Mouse (Mus musculus) layer of hippocampus, adult 6 months (tissue): ENCODE measurements around the gene Syce2. TPM values are rescaled to one million over a fixed set of nuclear protein-coding genes. Genes with fewer than 3 reads are reported as not detected.
A peak's percentile ranks its signal among the peaks of the same experiment; 100 is the strongest.

Source experiments
- long read RNA-seq, 2 experiments: library from polyadenylated mRNA; unstranded; transcript quantifications; one replicate each; pipeline ENCODE4 v2.0.0; 2019 to 2020
- microRNA-seq: library from miRNA; unstranded; fragments of <30 nt; microRNA quantifications from one replicate; pipeline ENCODE4 v1.2.0, GENCODE M21; 2020
- polyA plus RNA-seq: library from polyadenylated mRNA; unstranded; fragments of <200 nt; fragmentation: Nextera tagmentation; gene quantifications from 2 replicates; pipeline ENCODE4 v1.2.3, GENCODE M21; 2021

The Syce2 gene
- polyA plus RNA-seq: 18.5 and 21.1 TPM in 2 replicates
- long read RNA-seq, experiment 1, transcript Syce2-201 (4 exons, 685 nt): major isoform, 6 of 9 reads
- long read RNA-seq, experiment 1, partial matches to known transcripts: 1 of 9 reads
- long read RNA-seq, experiment 1, other reads (novel, unspliced or antisense): 0 of 9 reads
- long read RNA-seq, experiment 2, partial matches to known transcripts: 2 of 9 reads
- long read RNA-seq, experiment 2, other reads (novel, unspliced or antisense): 1 of 9 reads

GRCm38 (mm10) chr8:84871376-84872308 is at the start of gene Syce2:
Gene Syce2, plus strand, starts transcription at chr8:84872111.

GRCm38 (mm10) chr8:84822723-84823122 is 49.2 kb upstream of the Syce2 start, which contains the start of gene Dand5:
Gene Dand5, minus strand, starts transcription at chr8:84822823.

GRCm38 (mm10) chr8:84831490-84831889 is 40.4 kb upstream of the Syce2 start, which contains the start of gene Gadd45gip1:
Gene Gadd45gip1, plus strand, starts transcription at chr8:84831522.

GRCm38 (mm10) chr8:84840248-84840999 is 31.5 kb upstream of the Syce2 start, which contains the start of gene Rad23a:
Gene Rad23a, minus strand, starts transcription at chr8:84840665.

GRCm38 (mm10) chr8:84846722-84847572 is 25.0 kb upstream of the Syce2 start, which contains the start of gene Calr:
Gene Calr, minus strand, starts transcription at chr8:84846934.

GRCm38 (mm10) chr8:84856864-84857441 is 15.0 kb upstream of the Syce2 start, which contains the start of gene Farsa:
Gene Farsa, plus strand, starts transcription at chr8:84856989.

GRCm38 (mm10) chr8:84893709-84894134 is 21.8 kb downstream of the Syce2 start, which contains the start of gene Gcdh:
Gene Gcdh, minus strand, starts transcription at chr8:84893921.

GRCm38 (mm10) chr8:84901752-84902151 is 29.8 kb downstream of the Syce2 start, which contains the start of gene Klf1:
Gene Klf1, plus strand, starts transcription at chr8:84901928.

GRCm38 (mm10) chr8:84908421-84909161 is 36.7 kb downstream of the Syce2 start, which contains the start of gene Dnase2a:
Gene Dnase2a, plus strand, starts transcription at chr8:84908560.

GRCm38 (mm10) chr8:84936962-84937546 is 65.1 kb downstream of the Syce2 start, which contains the start of gene Mast1:
Gene Mast1, minus strand, starts transcription at chr8:84937359.

Small RNA genes lying within 50 kb of the gene (microRNA-seq; reads per million reads assigned to microRNA genes)
- gene Gm24197: not detected
- gene Mir7069: 9.0 reads per million, percentile 29 among the genes with 10 or more reads in this experiment

Other genes starting within 250 kb of the Syce2 start
- 23.2 and 26.5 TPM in 2 replicates for gene Ier2, start 209.3 kb upstream of the Syce2 start, polyA plus RNA-seq
- gene Trmt1, start 185.8 kb upstream of the Syce2 start, polyA plus RNA-seq: 54.1 and 61.6 TPM in 2 replicates
- 6.5 and 6.8 TPM in 2 replicates for gene Nacc1, start 184.2 kb upstream of the Syce2 start, polyA plus RNA-seq
- gene Lyl1, start 170.7 kb upstream of the Syce2 start, polyA plus RNA-seq: 1.7 and 2.2 TPM in 2 replicates
- gene G430095P16Rik, start 149.1 kb upstream of the Syce2 start, polyA plus RNA-seq: 0.44 and 0.90 TPM in 2 replicates
- 211 and 265 TPM in 2 replicates for gene Nfix, start 71.8 kb upstream of the Syce2 start, polyA plus RNA-seq
- gene Dand5, start 49.3 kb upstream of the Syce2 start, polyA plus RNA-seq: 14.6 and 16.6 TPM in 2 replicates
- gene Gadd45gip1, start 40.6 kb upstream of the Syce2 start, polyA plus RNA-seq: 36.3 and 37.5 TPM in 2 replicates
- 132 and 159 TPM in 2 replicates for gene Rad23a, start 31.4 kb upstream of the Syce2 start, polyA plus RNA-seq
- gene Calr, start 25.2 kb upstream of the Syce2 start, polyA plus RNA-seq: 92.3 and 126 TPM in 2 replicates
- 21.3 and 22.2 TPM in 2 replicates for gene Farsa, start 15.1 kb upstream of the Syce2 start, polyA plus RNA-seq
- gene Gcdh, start 21.8 kb downstream of the Syce2 start, polyA plus RNA-seq: 22.7 and 24.2 TPM in 2 replicates
- 0.15 and 0.30 TPM in 2 replicates for gene Klf1, start 29.8 kb downstream of the Syce2 start, polyA plus RNA-seq
- 4.5 and 6.6 TPM in 2 replicates for gene Dnase2a, start 36.4 kb downstream of the Syce2 start, polyA plus RNA-seq
- 11.2 and 18.3 TPM in 2 replicates for gene Mast1, start 65.2 kb downstream of the Syce2 start, polyA plus RNA-seq
- gene Rtbdn, start 74.9 kb downstream of the Syce2 start, polyA plus RNA-seq: 0.15 TPM in 1 of 2 replicates, not detected in the other
- gene Gm49661, start 97.3 kb downstream of the Syce2 start, polyA plus RNA-seq: not detected in 2 replicates
- gene Prdx2, start 97.5 kb downstream of the Syce2 start, polyA plus RNA-seq: 688 and 751 TPM in 2 replicates
- 45.5 and 52.3 TPM in 2 replicates for gene Rnaseh2a, start 97.7 kb downstream of the Syce2 start, polyA plus RNA-seq
- gene Junb, start 106.6 kb downstream of the Syce2 start, polyA plus RNA-seq: 142 and 144 TPM in 2 replicates
- gene Hook2, start 118.5 kb downstream of the Syce2 start, polyA plus RNA-seq: 5.0 and 6.2 TPM in 2 replicates
- gene Best2, start 142.4 kb downstream of the Syce2 start, polyA plus RNA-seq: 0.09 TPM in 1 of 2 replicates, not detected in the other
- 31.7 and 41.1 TPM in 2 replicates for gene Asna1, start 153.2 kb downstream of the Syce2 start, polyA plus RNA-seq
- gene Trir, start 154.7 kb downstream of the Syce2 start, polyA plus RNA-seq: 71.1 and 83.3 TPM in 2 replicates
- 24.3 and 26.5 TPM in 2 replicates for gene Tnpo2, start 164.8 kb downstream of the Syce2 start, polyA plus RNA-seq
- gene Fbxw9, start 187.9 kb downstream of the Syce2 start, polyA plus RNA-seq: 13.4 and 14.1 TPM in 2 replicates
- gene Gm5741, start 195.9 kb downstream of the Syce2 start, polyA plus RNA-seq: not detected in 2 replicates
- 63.7 and 73.4 TPM in 2 replicates for gene Dhps, start 199.6 kb downstream of the Syce2 start, polyA plus RNA-seq
- gene Wdr83os, start 208.6 kb downstream of the Syce2 start, polyA plus RNA-seq: 140 and 142 TPM in 2 replicates
- gene Wdr83, start 209.2 kb downstream of the Syce2 start, polyA plus RNA-seq: 35.6 and 36.8 TPM in 2 replicates
- gene Man2b1, start 211.2 kb downstream of the Syce2 start, polyA plus RNA-seq: 20.7 and 26.6 TPM in 2 replicates